Mouse (Mus musculus) neural tube, embryonic 15.5 days (tissue): ENCODE data around the gene Ffar4. TPM values are rescaled to one million over a fixed set of nuclear protein-coding genes. Genes with fewer than 3 reads are reported as not detected.

ENCODE experiments used
- ATAC-seq: fragments of 200-750 bp; cut with Nextera tagmentation; 2 replicates; pipeline ENCODE4 v1.8.0; 2017; ENCODE audit warnings: mild to moderate bottlenecking, moderate TSS enrichment, moderate library complexity; ENCODE audit not compliant: low FRiP score
- H3K27ac ChIP-seq: fragments of 300-500 bp; sonication (generic); replicated peaks from 2 replicates; pipeline ENCODE4 v1.5.1; 2015; ENCODE audit warnings: mild to moderate bottlenecking, inconsistent platforms
- H3K27me3 ChIP-seq: fragments of 300-500 bp; sonication (generic); replicated peaks from 2 replicates; pipeline ENCODE4 v1.6.1; 2015; ENCODE audit warnings: inconsistent platforms
- H3K36me3 ChIP-seq: fragments of 300-500 bp; sonication (generic); 2 replicates; pipeline ENCODE4 v1.6.1; 2015; ENCODE audit warnings: inconsistent platforms
- H3K4me1 ChIP-seq: fragments of 300-500 bp; sonication (generic); 2 replicates; pipeline ENCODE4 v1.6.1; 2015; ENCODE audit warnings: inconsistent platforms
- H3K4me2 ChIP-seq: fragments of 300-500 bp; sonication (generic); 2 replicates; pipeline ENCODE4 v1.6.1; 2015; ENCODE audit warnings: inconsistent platforms, mild to moderate bottlenecking, moderate library complexity
- H3K4me3 ChIP-seq: fragments of 300-500 bp; sonication (generic); replicated peaks from 2 replicates; pipeline ENCODE4 v1.5.1; 2015; ENCODE audit warnings: mild to moderate bottlenecking, inconsistent platforms
- H3K9ac ChIP-seq: fragments of 300-500 bp; sonication (generic); replicated peaks from 2 replicates; pipeline ENCODE4 v1.6.1; 2015; ENCODE audit warnings: mild to moderate bottlenecking, inconsistent platforms
- H3K9me3 ChIP-seq: fragments of 300-500 bp; sonication (generic); replicated peaks from 2 replicates; pipeline ENCODE4 v1.6.1; 2016; ENCODE audit warnings: inconsistent platforms
- whole genome bisulfite sequencing: fragments of 180-500 bp; shearing (Covaris S2); methylation state at CpG from one replicate; pipeline ENCODE4 v1.1.7; 2015; ENCODE audit warnings: mixed read lengths; 5-methylcytosine and 5-hydroxymethylcytosine counted together
- polyA plus RNA-seq: library from polyadenylated mRNA; unstranded; fragments of >200 nt; fragmentation: Nextera tagmentation; extraction: Ambion mirVana; gene quantifications from 2 replicates; pipeline ENCODE4 v1.2.1, GENCODE M21; 2015

Ffar4 gene
- polyA plus RNA-seq, 1 experiment from 2014 or later: 0.18 TPM

DNA sequence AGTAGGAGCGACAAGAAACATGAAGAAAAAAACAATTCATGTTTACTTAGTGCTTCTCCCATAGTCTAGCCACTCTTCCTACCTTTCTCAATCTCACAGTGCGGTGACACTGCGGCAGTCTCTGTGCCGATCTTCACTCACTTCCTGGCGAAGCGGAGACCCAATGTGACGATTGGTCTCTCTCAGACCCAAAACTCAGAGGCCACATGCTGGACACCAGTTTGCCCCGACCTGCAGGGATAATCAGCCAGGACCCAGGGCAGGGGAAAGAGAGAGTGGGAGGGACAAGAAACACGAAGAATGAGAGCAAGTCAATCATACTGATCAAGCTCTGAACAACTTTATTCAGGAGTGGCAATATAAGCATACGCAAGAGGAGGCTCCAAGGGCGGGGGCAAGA lies 21.8 kb upstream of the Ffar4 start:
- no peaks in the 10 kb centered on the region for H3K9me3 ChIP-seq
- no peaks in the 10 kb centered on the region for H3K4me1 ChIP-seq
- H3K4me3 ChIP-seq: no peak overlapping the region
- H3K4me2 ChIP-seq: no peak overlapping the region
- ATAC-seq: no peak
- H3K27ac ChIP-seq: no peak overlapping the region
- H3K27me3 ChIP-seq: no peaks in the 10 kb centered on the region
- 84% methylated on average over 11 of the region's 11 CpGs for WGBS
- 0 out of 2 replicates have a peak, but pooled peaks cover 5% of the 10 kb centered on the region for H3K36me3 ChIP-seq
- no peak overlapping the region for H3K9ac ChIP-seq

- Histone ChIP-seq H3K4me1 (no peaks in the 10 kb centered on the region), H3K27me3 (no peaks in the 10 kb centered on the region), H3K4me3 (no peak overlapping the region), H3K9me3 (no peaks in the 10 kb centered on the region), H3K36me3 (0 out of 2 replicates have a peak, but pooled peaks cover 5% of the 10 kb centered on the region), H3K9ac (no peak overlapping the region), H3K4me2 (no peak overlapping the region), H3K27ac (no peak overlapping the region)
- 0 out of 2 replicates have a peak, but pooled peaks have one; percentile 47 for ATAC-seq
- 76% methylated on average over 2 of the region's 2 CpGs for WGBS
These were observed 20.6 kb upstream of the Ffar4 start for GRCm38 (mm10) chr19:38076251-38076650.

DNA sequence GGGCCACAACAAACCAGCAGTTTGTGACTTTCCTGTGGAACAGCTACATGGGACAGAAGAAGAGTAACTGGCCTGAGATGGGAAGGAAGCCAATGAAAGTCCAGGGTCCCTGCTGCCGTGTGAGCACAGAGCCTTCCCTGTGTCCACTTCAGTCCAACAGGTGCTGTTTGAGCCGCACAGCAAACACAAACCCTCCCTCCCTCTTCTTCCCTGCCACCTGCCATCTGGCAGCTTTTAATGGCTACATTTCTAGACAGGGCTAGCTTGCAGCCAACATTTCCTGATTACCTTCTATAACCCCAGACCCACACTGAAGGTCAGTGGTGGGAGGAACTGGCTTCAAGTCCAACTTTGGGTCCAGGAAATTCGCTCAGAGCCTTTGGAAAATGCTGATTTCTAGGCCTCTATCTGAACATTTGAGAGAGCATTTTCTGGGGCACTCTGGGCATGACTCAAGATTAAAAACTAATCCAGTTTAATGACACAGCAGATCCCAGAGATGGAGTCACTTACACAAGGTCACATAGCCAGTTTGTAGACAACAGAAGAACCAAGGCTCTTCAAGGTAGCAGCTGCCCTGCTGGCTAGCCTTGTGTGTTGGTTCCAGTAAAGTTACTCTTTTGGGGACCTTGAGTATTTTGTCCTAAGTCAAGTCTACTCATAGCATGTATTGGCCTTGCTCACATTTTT lies 18.9 kb upstream of the Ffar4 start:
- H3K4me2 ChIP-seq: no peak overlapping the region
- H3K27ac ChIP-seq: no peak overlapping the region
- no peak for ATAC-seq
- no peak overlapping the region for H3K9ac ChIP-seq
- no peaks in the 10 kb centered on the region for H3K9me3 ChIP-seq
- no peaks in the 10 kb centered on the region for H3K4me1 ChIP-seq
- H3K36me3 ChIP-seq: no peaks in the 10 kb centered on the region
- H3K27me3 ChIP-seq: no peaks in the 10 kb centered on the region
- 77% methylated on average over 3 of the region's 3 CpGs for WGBS
- H3K4me3 ChIP-seq: no peak overlapping the region

DNA sequence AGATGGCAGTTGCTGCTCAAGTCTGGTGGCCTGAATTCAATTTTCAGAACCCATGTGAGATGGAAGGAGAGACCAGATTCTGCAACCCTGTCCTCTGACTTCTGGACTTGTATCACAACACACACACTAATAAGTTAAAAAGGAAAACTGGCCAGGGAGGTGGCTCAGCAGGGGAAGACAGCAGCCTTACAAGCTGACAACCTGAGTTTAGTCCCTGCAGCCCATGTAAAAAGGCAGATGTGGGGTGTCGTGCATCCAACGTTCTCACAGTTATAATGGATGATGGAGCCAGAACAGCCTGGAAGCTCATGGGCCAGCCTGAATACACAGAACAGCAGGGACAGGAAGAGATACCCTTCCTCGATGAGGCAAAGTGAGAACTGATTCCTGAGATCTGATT lies 15.5 kb upstream of the Ffar4 start:
- 67% methylated on average over 3 of the region's 3 CpGs for WGBS

DNA sequence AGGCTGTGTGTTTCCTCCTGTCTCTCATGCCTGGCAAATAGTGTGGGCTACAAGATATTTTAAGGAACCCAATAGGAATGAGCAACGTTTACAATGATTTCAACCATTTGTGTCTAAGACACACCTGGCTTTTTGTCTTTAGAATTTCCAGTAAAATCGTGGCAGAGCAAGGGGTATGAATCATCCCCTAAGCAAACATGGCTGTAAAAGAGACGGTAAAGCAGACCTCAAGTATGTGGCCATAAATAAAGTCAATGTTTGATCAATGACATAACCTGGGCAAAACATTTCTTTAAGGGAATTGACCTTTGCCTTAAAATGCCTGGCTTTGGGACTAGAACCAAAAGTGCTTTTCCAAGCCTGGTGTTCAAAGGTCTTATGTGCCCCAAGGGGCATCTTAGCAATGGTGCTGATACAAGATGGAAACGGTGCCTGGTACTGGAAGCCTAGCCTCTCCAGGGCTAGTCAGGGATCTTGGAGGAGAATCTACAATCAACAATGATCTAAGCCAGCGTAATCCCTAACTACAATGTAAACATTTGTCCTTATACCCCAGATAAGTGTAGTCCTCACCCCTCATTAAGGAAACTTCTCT lies 13.8 kb upstream of the Ffar4 start:
- 67% methylated on average over 5 of the region's 5 CpGs for WGBS

More for the DNA sequence above, 15.5 kb upstream of the Ffar4 start:
- H3K27me3 ChIP-seq: no peaks in the 10 kb centered on the region
- H3K4me1 ChIP-seq: no peaks in the 10 kb centered on the region
- no peaks in the 10 kb centered on the region for H3K9me3 ChIP-seq
- no peak for ATAC-seq
- no peak overlapping the region for H3K9ac ChIP-seq
- H3K36me3 ChIP-seq: no peaks in the 10 kb centered on the region
- H3K27ac ChIP-seq: no peak overlapping the region
- no peak overlapping the region for H3K4me2 ChIP-seq
- no peak overlapping the region for H3K4me3 ChIP-seq

GRCm38 (mm10) chr19:38085841-38086240 lies 11.0 kb upstream of the Ffar4 start:
- 94% methylated on average over 4 of the region's 4 CpGs for WGBS
- Histone ChIP-seq H3K27ac (no peak overlapping the region), H3K4me3 (no peak overlapping the region), H3K4me1 (peaks cover 9% of the 10 kb centered on the region), H3K36me3 (no peaks in the 10 kb centered on the region), H3K27me3 (no peaks in the 10 kb centered on the region), H3K9me3 (no peaks in the 10 kb centered on the region), H3K4me2 (no peak overlapping the region), H3K9ac (no peak overlapping the region)
- ATAC-seq: no peak

More for the DNA sequence above, 13.8 kb upstream of the Ffar4 start:
- no peak for ATAC-seq
- H3K9me3 ChIP-seq: no peaks in the 10 kb centered on the region
- H3K4me1 ChIP-seq: peaks cover 9% of the 10 kb centered on the region
- no peak overlapping the region for H3K4me2 ChIP-seq
- H3K27me3 ChIP-seq: no peaks in the 10 kb centered on the region
- H3K4me3 ChIP-seq: no peak overlapping the region
- H3K9ac ChIP-seq: no peak overlapping the region
- H3K27ac ChIP-seq: no peak overlapping the region
- no peaks in the 10 kb centered on the region for H3K36me3 ChIP-seq

DNA sequence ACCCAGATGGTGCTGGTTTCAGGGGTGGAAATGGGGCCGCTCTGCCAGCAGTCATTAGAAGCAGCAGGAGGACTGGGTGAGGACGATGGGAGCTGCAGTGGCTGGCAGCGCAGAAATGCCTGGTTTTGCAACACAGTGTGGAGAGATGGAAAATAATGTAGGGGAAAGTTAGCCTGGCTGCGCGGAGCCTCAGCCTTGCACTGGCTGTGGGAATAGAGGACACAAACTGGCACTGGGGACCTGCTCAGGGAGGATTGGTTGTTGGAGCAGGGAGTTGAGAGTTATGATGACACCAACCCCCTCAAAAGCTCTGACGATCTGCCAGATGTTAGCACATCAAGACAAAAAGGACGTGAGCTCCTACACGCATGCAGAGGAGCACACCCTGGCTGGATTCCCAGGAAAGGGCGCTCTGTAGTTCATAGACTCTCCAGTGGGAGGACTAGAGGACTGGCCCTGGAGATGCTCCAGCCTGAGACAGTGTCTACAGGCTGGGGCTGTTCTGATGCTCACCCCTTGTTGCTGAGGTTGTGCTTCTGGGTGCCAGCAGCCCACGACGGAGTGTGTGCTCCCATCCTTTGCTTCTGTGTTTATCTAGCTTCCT lies 9.8 kb upstream of the Ffar4 start:
- WGBS: 53% methylated on average over 11 of the region's 11 CpGs
- Histone ChIP-seq H3K36me3 (no peaks in the 10 kb centered on the region), H3K27ac (no peak overlapping the region), H3K4me2 (peak overlapping the region; percentile 25), H3K4me1 (peaks cover 9% of the 10 kb centered on the region), H3K9me3 (no peaks in the 10 kb centered on the region), H3K9ac (no peak overlapping the region), H3K27me3 (no peaks in the 10 kb centered on the region), H3K4me3 (no peak overlapping the region)
- ATAC-seq: peak; percentile 89

DNA sequence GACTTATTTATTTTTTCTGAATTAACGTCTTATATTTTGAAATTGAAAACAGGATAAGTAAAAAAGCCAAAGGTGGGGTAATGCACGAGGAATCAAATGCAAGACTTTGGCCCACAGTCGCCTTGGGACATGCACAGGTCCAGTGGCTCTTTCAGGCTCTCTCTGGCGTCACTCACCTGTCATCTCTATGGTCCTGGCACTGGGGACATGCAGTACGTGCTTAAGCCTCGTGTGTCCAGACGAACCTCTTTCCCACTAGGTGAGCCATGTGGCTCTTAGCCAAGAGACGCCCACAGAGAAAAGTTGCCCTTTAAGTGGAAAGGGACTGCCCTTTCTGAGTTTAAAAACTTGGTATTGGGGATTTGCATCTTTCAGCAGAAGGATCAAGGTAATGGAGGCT lies 7.5 kb upstream of the Ffar4 start:
- H3K27me3 ChIP-seq: no peaks in the 10 kb centered on the region
- H3K36me3 ChIP-seq: no peaks in the 10 kb centered on the region
- H3K9ac ChIP-seq: no peak overlapping the region
- H3K4me3 ChIP-seq: no peak overlapping the region
- no peak overlapping the region for H3K4me2 ChIP-seq
- 88% methylated on average over 8 of the region's 8 CpGs for WGBS
- H3K27ac ChIP-seq: no peak overlapping the region
- no peaks in the 10 kb centered on the region for H3K9me3 ChIP-seq
- peaks cover 9% of the 10 kb centered on the region for H3K4me1 ChIP-seq
- ATAC-seq: no peak

GRCm38 (mm10) chr19:38091512-38091985 lies 5.3 kb upstream of the Ffar4 start:
- 15% methylated on average over 4 of the region's 4 CpGs for WGBS

DNA sequence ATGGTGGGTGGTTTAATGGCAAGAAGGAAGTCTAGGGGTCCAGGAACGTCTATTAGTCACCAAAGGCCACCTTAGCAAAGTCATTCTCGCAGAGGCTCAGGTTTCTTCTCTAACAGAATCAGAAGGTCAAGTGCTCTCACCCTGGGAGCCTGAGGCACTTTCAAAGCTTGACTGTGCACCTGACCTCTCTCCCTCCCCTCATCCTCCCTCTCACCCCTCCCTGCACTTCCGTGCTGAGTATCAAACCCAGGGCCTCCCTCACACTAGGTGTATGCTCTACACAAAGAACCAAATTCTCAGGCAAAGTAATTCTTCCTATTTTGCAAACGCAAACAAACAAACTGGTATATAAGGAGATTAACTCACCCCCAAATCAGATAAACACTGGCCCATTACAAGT lies 640 bp upstream of the Ffar4 start:
- H3K9me3 ChIP-seq: no peaks in the 10 kb centered on the region
- WGBS: 18% methylated on average over 4 of the region's 4 CpGs
- no peak overlapping the region for H3K4me3 ChIP-seq
- no peak overlapping the region for H3K9ac ChIP-seq
- H3K36me3 ChIP-seq: no peaks in the 10 kb centered on the region
- peaks cover 12% of the 10 kb centered on the region for H3K4me1 ChIP-seq
- no peak for ATAC-seq
- no peak overlapping the region for H3K4me2 ChIP-seq
- H3K27ac ChIP-seq: no peak overlapping the region
- H3K27me3 ChIP-seq: peaks cover 40% of the 10 kb centered on the region

More at GRCm38 (mm10) chr19:38091512-38091985, 5.3 kb upstream of the Ffar4 start:
- Histone ChIP-seq H3K27ac (no peak overlapping the region), H3K4me1 (peaks cover 9% of the 10 kb centered on the region), H3K36me3 (no peaks in the 10 kb centered on the region), H3K9ac (no peak overlapping the region), H3K4me2 (no peak overlapping the region), H3K9me3 (no peaks in the 10 kb centered on the region), H3K4me3 (no peak overlapping the region), H3K27me3 (peaks cover 12% of the 10 kb centered on the region)
- no peak for ATAC-seq

DNA sequence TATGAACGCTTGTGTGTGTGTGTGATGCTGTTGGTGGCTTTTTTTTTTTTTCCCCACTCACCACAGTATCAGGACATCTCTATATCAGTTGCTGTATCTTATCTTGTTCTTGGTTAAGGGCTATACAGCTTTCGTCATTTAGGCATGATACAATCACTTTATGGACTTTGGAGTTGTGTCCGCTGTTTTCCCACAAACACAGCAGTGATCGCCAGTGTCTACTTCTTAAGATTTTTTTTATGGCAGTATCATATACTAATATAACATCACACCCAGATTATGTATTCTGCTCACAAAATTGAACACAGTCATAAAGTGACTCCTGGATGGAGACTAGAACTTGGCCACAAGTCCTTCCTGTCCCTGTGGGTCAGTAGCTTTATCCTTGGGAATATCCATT lies 11.0 kb downstream of the Ffar4 start:
- ATAC-seq: no peak
- no peak overlapping the region for H3K4me2 ChIP-seq
- no peaks in the 10 kb centered on the region for H3K27me3 ChIP-seq
- no peaks in the 10 kb centered on the region for H3K9me3 ChIP-seq
- no peak overlapping the region for H3K27ac ChIP-seq
- no peaks in the 10 kb centered on the region for H3K36me3 ChIP-seq
- no peak overlapping the region for H3K4me3 ChIP-seq
- no peak overlapping the region for H3K9ac ChIP-seq
- WGBS: 91% methylated on average over 4 of the region's 4 CpGs
- no peaks in the 10 kb centered on the region for H3K4me1 ChIP-seq
